Mouse (Mus musculus) hindbrain, postnatal 0 days (tissue): ENCODE measurements around the gene H2-M10.6. TPM values are rescaled to one million over a fixed set of nuclear protein-coding genes. Genes with fewer than 3 reads are reported as not detected.

Experiments
- ATAC-seq: fragments of 200-750 bp; cut with Nextera tagmentation; 2 replicates; pipeline ENCODE4 v1.8.0; 2017; ENCODE audit warnings: mild to moderate bottlenecking, moderate TSS enrichment, moderate library complexity
- DNase-seq: peaks from one replicate; pipeline ENCODE4 v3.0.0-alpha.2; 2015; ENCODE audit warnings: low spot score
- H3K27ac ChIP-seq: fragments of 300-500 bp; sonication (generic); 2 replicates; pipeline ENCODE4 v1.5.1; 2014; ENCODE audit warnings: mild to moderate bottlenecking
- H3K27me3 ChIP-seq: fragments of 300-500 bp; sonication (generic); 2 replicates; pipeline ENCODE4 v1.6.1; 2014; ENCODE audit warnings: low read length, mixed read lengths; ENCODE audit not compliant: insufficient read depth
- H3K36me3 ChIP-seq: fragments of 300-500 bp; sonication (generic); 2 replicates; pipeline ENCODE4 v1.6.1; 2014; ENCODE audit warnings: low read length, mixed read lengths; ENCODE audit not compliant: insufficient read depth
- H3K4me1 ChIP-seq: fragments of 300-500 bp; sonication (generic); 2 replicates; pipeline ENCODE4 v1.6.1; 2014; ENCODE audit warnings: antibody characterized with exemption, low read length, mixed read lengths; ENCODE audit not compliant: insufficient read depth
- H3K4me2 ChIP-seq: fragments of 300-500 bp; sonication (generic); 2 replicates; pipeline ENCODE4 v1.6.1; 2014; ENCODE audit warnings: low read depth, mild to moderate bottlenecking, low read length, moderate library complexity, mixed read lengths
- H3K4me3 ChIP-seq: fragments of 300-500 bp; sonication (generic); 2 replicates; pipeline ENCODE4 v1.5.1; 2014; ENCODE audit warnings: low read length
- H3K9ac ChIP-seq: fragments of 300-500 bp; sonication (generic); replicated peaks from 2 replicates; pipeline ENCODE4 v1.6.1; 2014; ENCODE audit warnings: mild to moderate bottlenecking, low read length, moderate library complexity, mixed read lengths
- H3K9me3 ChIP-seq: fragments of 300-500 bp; sonication (generic); 2 replicates; pipeline ENCODE4 v1.6.1; 2016; ENCODE audit warnings: low read length, mixed read lengths
- CTCF ChIP-seq: IDR thresholded peaks from 2 replicates; pipeline ENCODE4 v1.5.1; 2016; ENCODE audit warnings: antibody characterized with exemption, control low read depth, low read depth
- WGBS: fragments of 180-500 bp; shearing (Covaris S2); extraction: QIAGEN DNeasy Blood & Tissue Kit; methylation state at CpG from one replicate; pipeline ENCODE4 v1.1.7; 2014; 5-methylcytosine and 5-hydroxymethylcytosine counted together
- polyA plus RNA-seq: library from polyadenylated mRNA; unstranded; fragments of >200 nt; fragmentation: Nextera tagmentation; extraction: Ambion mirVana; gene quantifications from 2 replicates; pipeline ENCODE4 v1.2.1, GENCODE M21; 2015
- total RNA-seq: library from RNA; depleted of rRNA; stranded (reverse); fragments of >200 nt; gene quantifications from 2 replicates; pipeline ENCODE4 v1.2.3, GENCODE M21; 2014

Gene H2-M10.6
- total and polyA plus RNA-seq, 2 experiments from 2014 or later = not detected

GRCm38 (mm10) chr17:36839001-36839400, 27.0 kb downstream of the H2-M10.6 start:
- H3K9me3 ChIP-seq = no peaks in the 10 kb centered on the region
- no peaks in the 10 kb centered on the region for H3K27me3 ChIP-seq
- H3K9ac ChIP-seq = no peak overlapping the region
- DNase-seq (no peak), ATAC-seq (no peak)
- no peak overlapping the region for H3K4me2 ChIP-seq
- peaks cover 5% of the 10 kb centered on the region; the same call in 1 of the 2 replicates for H3K36me3 ChIP-seq
- WGBS = 84% methylated on average over 5 of the region's 5 CpGs
- TF ChIP-seq CTCF = no peak
- no peak overlapping the region for H3K4me3 ChIP-seq
- peaks cover 12% of the 10 kb centered on the region for H3K4me1 ChIP-seq
- H3K27ac ChIP-seq = no peak overlapping the region

GRCm38 (mm10) chr17:36839931-36840330, 28.0 kb downstream of the H2-M10.6 start:
- no peak for DNase-seq
- no peak overlapping the region for H3K4me2 ChIP-seq
- 89% methylated on average over 3 of the region's 3 CpGs for WGBS
- H3K9me3 ChIP-seq = no peaks in the 10 kb centered on the region
- no peak overlapping the region for H3K9ac ChIP-seq
- no peak for TF ChIP-seq CTCF
- H3K27me3 ChIP-seq = no peaks in the 10 kb centered on the region
- no peak overlapping the region for H3K4me3 ChIP-seq
- no peak for ATAC-seq
- peaks cover 5% of the 10 kb centered on the region; the same call in 1 of the 2 replicates for H3K36me3 ChIP-seq
- H3K27ac ChIP-seq = no peak overlapping the region
- peaks cover 12% of the 10 kb centered on the region for H3K4me1 ChIP-seq

GRCm38 (mm10) chr17:36840961-36841445, 29.0 kb downstream of the H2-M10.6 start:
- H3K27me3 ChIP-seq = no peaks in the 10 kb centered on the region
- no peak for DNase-seq
- no peaks in the 10 kb centered on the region for H3K9me3 ChIP-seq
- no peak for ATAC-seq
- H3K4me3 ChIP-seq = no peak overlapping the region
- H3K36me3 ChIP-seq = peaks cover 5% of the 10 kb centered on the region; the same call in 1 of the 2 replicates
- no peak overlapping the region for H3K27ac ChIP-seq
- no peak overlapping the region for H3K4me2 ChIP-seq
- no peak overlapping the region for H3K9ac ChIP-seq
- TF ChIP-seq CTCF = no peak
- peaks cover 12% of the 10 kb centered on the region for H3K4me1 ChIP-seq

DNA sequence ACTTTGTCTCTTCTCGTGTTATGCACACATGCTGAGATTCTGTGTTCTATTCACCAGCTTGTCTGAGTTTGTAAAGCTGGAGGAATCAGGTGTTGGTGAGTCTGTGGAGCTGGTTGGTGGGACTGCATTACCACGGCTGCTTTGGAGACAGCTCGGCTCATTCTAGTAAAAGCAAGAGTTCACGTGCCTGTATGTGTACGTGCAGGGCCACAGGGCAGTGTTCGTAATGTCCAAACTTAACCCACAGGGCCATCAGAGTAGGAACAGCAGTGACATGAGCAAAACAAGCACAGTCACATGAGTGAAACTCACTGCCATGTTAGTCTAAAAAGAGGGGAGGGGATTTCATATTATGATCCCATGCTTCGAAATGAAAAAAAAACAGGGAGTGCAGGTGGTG, 31.7 kb downstream of the H2-M10.6 start:
- no peak overlapping the region for H3K9ac ChIP-seq
- no peak overlapping the region for H3K27ac ChIP-seq
- DNase-seq (no peak), ATAC-seq (no peak)
- TF ChIP-seq CTCF = no peak
- WGBS = 72% methylated on average over 7 of the region's 7 CpGs
- no peak overlapping the region for H3K4me3 ChIP-seq
- H3K9me3 ChIP-seq = no peaks in the 10 kb centered on the region
- H3K4me2 ChIP-seq = no peak overlapping the region
- H3K27me3 ChIP-seq = no peaks in the 10 kb centered on the region
- no peaks in the 10 kb centered on the region for H3K4me1 ChIP-seq
- H3K36me3 ChIP-seq = peaks cover 5% of the 10 kb centered on the region; the same call in 1 of the 2 replicates

GRCm38 (mm10) chr17:36844286-36844719, 32.3 kb downstream of the H2-M10.6 start:
- Histone ChIP-seq H3K4me3 (no peak overlapping the region), H3K27me3 (no peaks in the 10 kb centered on the region), H3K27ac (no peak overlapping the region), H3K9me3 (no peaks in the 10 kb centered on the region), H3K36me3 (peaks cover 5% of the 10 kb centered on the region; the same call in 1 of the 2 replicates), H3K4me2 (no peak overlapping the region), H3K9ac (no peak overlapping the region), H3K4me1 (no peaks in the 10 kb centered on the region)
- DNase-seq (no peak), ATAC-seq (no peak)
- no peak for TF ChIP-seq CTCF

GRCm38 (mm10) chr17:36844725-36845124, 32.8 kb downstream of the H2-M10.6 start:
- WGBS = 48% methylated on average over 1 of the region's 1 CpGs
- Histone ChIP-seq H3K27me3 (no peaks in the 10 kb centered on the region), H3K4me1 (no peaks in the 10 kb centered on the region), H3K4me2 (no peak overlapping the region), H3K9me3 (no peaks in the 10 kb centered on the region), H3K4me3 (no peak overlapping the region), H3K36me3 (peaks cover 5% of the 10 kb centered on the region; the same call in 1 of the 2 replicates), H3K9ac (no peak overlapping the region), H3K27ac (no peak overlapping the region)
- ATAC-seq (no peak), DNase-seq (no peak)
- no peak for TF ChIP-seq CTCF

- DNase-seq (no peak), ATAC-seq (no peak)
- H3K36me3 ChIP-seq = peaks cover 30% of the 10 kb centered on the region
- no peaks in the 10 kb centered on the region for H3K9me3 ChIP-seq
- H3K4me2 ChIP-seq = no peak overlapping the region
- 67% methylated on average over 5 of the region's 5 CpGs for WGBS
- no peak for TF ChIP-seq CTCF
- no peaks in the 10 kb centered on the region for H3K4me1 ChIP-seq
- H3K4me3 ChIP-seq = no peak overlapping the region
- H3K9ac ChIP-seq = no peak overlapping the region
- no peak overlapping the region for H3K27ac ChIP-seq
- no peaks in the 10 kb centered on the region for H3K27me3 ChIP-seq
Observed at GRCm38 (mm10) chr17:36848911-36849310, 36.9 kb downstream of the H2-M10.6 start.
